Mouse (Mus musculus): Measurements from ENCODE around the gene Ankrd33b. TPM values are rescaled to one million over a fixed set of nuclear protein-coding genes. Genes with fewer than 3 reads are reported as not detected.

Gene Ankrd33b
- polyA plus RNA-seq, 1 experiment = 4.0 TPM

DNA sequence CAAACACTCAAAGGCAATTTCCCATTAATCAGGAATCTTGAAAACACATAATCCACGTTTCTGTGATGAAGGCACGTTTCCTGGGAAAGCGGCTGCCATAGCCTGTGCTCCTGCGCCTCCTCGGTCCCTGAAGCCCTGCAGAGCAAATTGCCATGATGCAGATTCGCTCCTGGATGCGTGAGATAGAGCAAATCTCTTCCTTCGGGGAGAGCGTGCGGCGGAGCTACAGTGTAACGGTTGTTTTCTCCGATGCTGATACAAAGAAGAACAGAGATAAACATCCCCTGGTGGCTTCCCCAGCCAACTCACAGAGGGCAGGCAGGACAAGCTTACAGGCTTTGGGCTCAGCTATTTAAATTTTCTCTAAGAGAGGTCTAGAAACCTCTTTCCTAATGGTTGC, 85.7 kb downstream of the Ankrd33b start:
- H3K27ac ChIP-seq (ENCODE audit: insufficient read depth, low read length) = no peak overlapping the region
- no peaks in the 10 kb centered on the region for H3K27me3 ChIP-seq (ENCODE audit: control insufficient read depth, insufficient read depth, low read length)
- 90% methylated on average over 13 of the region's 13 CpGs for WGBS
- TF ChIP-seq POLR2A (IDR thresholded peaks at IDR 0.05; ENCODE audit: borderline replicate concordance, insufficient read depth, low read length) (no peak), CTCF (IDR thresholded peaks at IDR 0.05; ENCODE audit: borderline replicate concordance, insufficient read depth, low read depth, low read length) (no peak)
- 0 out of 2 replicates have a peak, but pooled peaks cover 2% of the 10 kb centered on the region for H3K4me1 ChIP-seq (ENCODE audit: control insufficient read depth, insufficient read depth, low read length)
- no peak overlapping the region for H3K4me3 ChIP-seq (replicated peaks; ENCODE audit: insufficient read depth, low read depth, low read length)
- DNase-seq = no peak

DNA sequence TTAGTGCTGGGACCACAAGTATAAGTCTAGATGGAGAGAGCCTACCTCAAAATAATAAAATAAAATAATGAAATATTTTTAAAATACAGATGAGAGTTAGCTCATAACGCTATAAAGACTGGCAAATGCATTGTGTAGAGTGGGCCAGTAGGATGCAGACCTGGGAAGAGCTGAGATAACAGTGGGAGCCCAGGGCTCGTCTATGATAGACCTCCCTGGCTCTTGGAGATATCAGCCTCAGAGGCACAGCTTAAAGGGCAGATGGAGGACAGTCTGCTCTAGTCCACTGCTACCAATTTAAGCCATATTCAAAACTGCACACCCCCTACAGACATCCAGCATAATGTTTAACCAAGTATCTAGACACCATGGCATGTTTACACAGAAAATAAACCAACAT, 86.8 kb downstream of the Ankrd33b start:
- 68% methylated on average over 2 of the region's 2 CpGs for WGBS
- H3K27me3 ChIP-seq (ENCODE audit: control insufficient read depth, insufficient read depth, low read length) = no peaks in the 10 kb centered on the region
- H3K27ac ChIP-seq (ENCODE audit: insufficient read depth, low read length) = no peak overlapping the region
- DNase-seq = no peak
- no peak for TF ChIP-seq POLR2A (IDR thresholded peaks at IDR 0.05; ENCODE audit: borderline replicate concordance, insufficient read depth, low read length)
- no peak for TF ChIP-seq CTCF (IDR thresholded peaks at IDR 0.05; ENCODE audit: borderline replicate concordance, insufficient read depth, low read depth, low read length)
- H3K4me3 ChIP-seq (replicated peaks; ENCODE audit: insufficient read depth, low read depth, low read length) = no peak overlapping the region
- 0 out of 2 replicates have a peak, but pooled peaks cover 2% of the 10 kb centered on the region for H3K4me1 ChIP-seq (ENCODE audit: control insufficient read depth, insufficient read depth, low read length)

GRCm38 (mm10) chr15:31280059-31280458, 87.5 kb downstream of the Ankrd33b start:
- 93% methylated on average over 5 of the region's 5 CpGs for WGBS

DNA sequence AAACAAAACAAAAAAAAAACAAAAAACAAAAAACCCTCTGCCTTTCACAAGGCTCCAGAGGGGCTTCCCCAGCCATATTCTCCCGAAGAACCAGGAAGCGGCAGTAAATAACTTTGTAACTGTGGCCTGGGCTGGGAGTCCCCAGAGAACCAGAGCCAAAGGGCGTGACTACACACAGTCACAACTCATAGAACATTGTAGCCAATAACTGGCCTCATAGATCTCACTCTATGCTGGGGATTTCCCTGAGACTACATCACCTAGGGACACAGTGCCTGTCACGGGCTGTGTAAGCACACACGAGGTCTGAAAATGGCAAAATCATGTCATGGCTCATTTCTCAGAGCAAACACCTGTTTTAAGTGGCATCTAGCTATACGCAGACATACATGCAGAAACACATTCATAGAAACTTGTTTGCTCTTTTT, 87.9 kb downstream of the Ankrd33b start:
- Histone ChIP-seq H3K27ac (ENCODE audit: insufficient read depth, low read length) (no peak overlapping the region), H3K4me3 (replicated peaks; ENCODE audit: insufficient read depth, low read depth, low read length) (no peak overlapping the region)

More at GRCm38 (mm10) chr15:31280059-31280458, 87.5 kb downstream of the Ankrd33b start:
- Histone ChIP-seq H3K4me3 (replicated peaks; ENCODE audit: insufficient read depth, low read depth, low read length) (no peak overlapping the region), H3K27ac (ENCODE audit: insufficient read depth, low read length) (no peak overlapping the region), H3K27me3 (ENCODE audit: control insufficient read depth, insufficient read depth, low read length) (no peaks in the 10 kb centered on the region), H3K4me1 (ENCODE audit: control insufficient read depth, insufficient read depth, low read length) (0 out of 2 replicates have a peak, but pooled peaks cover under 1% of the 10 kb centered on the region)
- no peak for TF ChIP-seq POLR2A (IDR thresholded peaks at IDR 0.05; ENCODE audit: borderline replicate concordance, insufficient read depth, low read length)
- TF ChIP-seq CTCF (IDR thresholded peaks at IDR 0.05; ENCODE audit: borderline replicate concordance, insufficient read depth, low read depth, low read length) = no peak
- DNase-seq = no peak

GRCm38 (mm10) chr15:31279120-31279519, 88.4 kb downstream of the Ankrd33b start:
- no peak for TF ChIP-seq POLR2A (IDR thresholded peaks at IDR 0.05; ENCODE audit: borderline replicate concordance, insufficient read depth, low read length)
- no peak for TF ChIP-seq CTCF (IDR thresholded peaks at IDR 0.05; ENCODE audit: borderline replicate concordance, insufficient read depth, low read depth, low read length)
- Histone ChIP-seq H3K27ac (ENCODE audit: insufficient read depth, low read length) (no peak overlapping the region), H3K27me3 (ENCODE audit: control insufficient read depth, insufficient read depth, low read length) (no peaks in the 10 kb centered on the region), H3K4me1 (ENCODE audit: control insufficient read depth, insufficient read depth, low read length) (no peaks in the 10 kb centered on the region), H3K4me3 (replicated peaks; ENCODE audit: insufficient read depth, low read depth, low read length) (no peak overlapping the region)
- WGBS = 77% methylated on average over 2 of the region's 2 CpGs
- DNase-seq = no peak

More for the DNA sequence above, 87.9 kb downstream of the Ankrd33b start:
- Histone ChIP-seq H3K4me1 (ENCODE audit: control insufficient read depth, insufficient read depth, low read length) (no peaks in the 10 kb centered on the region), H3K27me3 (ENCODE audit: control insufficient read depth, insufficient read depth, low read length) (no peaks in the 10 kb centered on the region)
- no peak for DNase-seq
- 90% methylated on average over 6 of the region's 6 CpGs for WGBS
- TF ChIP-seq POLR2A (IDR thresholded peaks at IDR 0.05; ENCODE audit: borderline replicate concordance, insufficient read depth, low read length) = no peak
- no peak for TF ChIP-seq CTCF (IDR thresholded peaks at IDR 0.05; ENCODE audit: borderline replicate concordance, insufficient read depth, low read depth, low read length)

DNA sequence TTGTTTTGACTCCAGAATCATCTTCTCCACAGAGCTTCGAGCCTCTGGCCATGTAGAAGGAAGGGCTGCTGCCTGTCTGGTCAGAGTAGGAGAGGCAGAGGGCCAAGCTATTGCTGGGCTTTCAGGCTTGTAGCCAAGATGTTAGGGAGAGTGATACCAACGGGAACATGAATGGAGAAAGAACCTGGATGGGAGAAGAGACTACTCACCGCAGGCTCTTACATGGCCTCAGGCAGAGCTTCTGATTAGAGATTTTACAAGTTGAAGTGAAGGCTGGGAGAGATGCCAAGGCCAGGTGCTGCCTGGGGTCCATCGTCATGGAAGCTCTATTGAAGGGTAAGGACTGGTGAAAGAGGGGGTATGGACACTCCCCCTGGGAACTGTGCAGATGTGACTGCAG, 89.4 kb downstream of the Ankrd33b start:
- no peaks in the 10 kb centered on the region for H3K4me1 ChIP-seq (ENCODE audit: control insufficient read depth, insufficient read depth, low read length)

GRCm38 (mm10) chr15:31273509-31273908, 94.0 kb downstream of the Ankrd33b start:
- no peak for TF ChIP-seq POLR2A (IDR thresholded peaks at IDR 0.05; ENCODE audit: borderline replicate concordance, insufficient read depth, low read length)
- WGBS = 85% methylated on average over 10 of the region's 10 CpGs
- no peak overlapping the region for H3K4me3 ChIP-seq (replicated peaks; ENCODE audit: insufficient read depth, low read depth, low read length)

More for the DNA sequence above, 89.4 kb downstream of the Ankrd33b start:
- Histone ChIP-seq H3K27me3 (ENCODE audit: control insufficient read depth, insufficient read depth, low read length) (no peaks in the 10 kb centered on the region), H3K27ac (ENCODE audit: insufficient read depth, low read length) (no peak overlapping the region), H3K4me3 (replicated peaks; ENCODE audit: insufficient read depth, low read depth, low read length) (no peak overlapping the region)
- TF ChIP-seq POLR2A (IDR thresholded peaks at IDR 0.05; ENCODE audit: borderline replicate concordance, insufficient read depth, low read length) = no peak
- no peak for TF ChIP-seq CTCF (IDR thresholded peaks at IDR 0.05; ENCODE audit: borderline replicate concordance, insufficient read depth, low read depth, low read length)
- WGBS = 17% methylated on average over 4 of the region's 4 CpGs
- DNase-seq = no peak

DNA sequence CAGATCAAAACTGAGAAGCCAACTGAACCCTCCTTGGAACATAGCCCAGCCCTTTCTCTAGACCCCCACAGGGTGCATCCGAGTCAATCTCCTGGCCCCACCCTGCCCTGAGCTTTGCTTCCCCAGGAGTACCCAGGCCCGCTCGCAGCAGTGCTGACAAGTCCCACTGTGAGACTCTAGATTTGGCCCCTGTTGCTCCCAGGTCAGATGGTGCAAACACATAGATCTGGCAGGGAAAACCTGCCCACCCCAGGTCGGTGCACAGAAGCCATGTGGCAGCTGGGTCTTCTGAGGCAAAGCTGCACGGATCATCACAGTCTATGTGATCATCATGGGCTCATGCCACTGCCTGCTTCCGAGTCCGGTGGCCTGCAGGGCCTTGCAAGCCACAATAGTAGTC, 94.8 kb downstream of the Ankrd33b start:
- TF ChIP-seq POLR2A (IDR thresholded peaks at IDR 0.05; ENCODE audit: borderline replicate concordance, insufficient read depth, low read length) = no peak
- TF ChIP-seq CTCF (IDR thresholded peaks at IDR 0.05; ENCODE audit: borderline replicate concordance, insufficient read depth, low read depth, low read length) = no peak
- H3K4me3 ChIP-seq (replicated peaks; ENCODE audit: insufficient read depth, low read depth, low read length) = no peak overlapping the region
- no peaks in the 10 kb centered on the region for H3K27me3 ChIP-seq (ENCODE audit: control insufficient read depth, insufficient read depth, low read length)
- DNase-seq = peak in 1 of 2 experiments; percentile 43
- H3K4me1 ChIP-seq (ENCODE audit: control insufficient read depth, insufficient read depth, low read length) = peaks cover 3% of the 10 kb centered on the region; the same call in 1 of the 2 replicates
- no peak overlapping the region for H3K27ac ChIP-seq (ENCODE audit: insufficient read depth, low read length)
- WGBS = 12% methylated on average over 7 of the region's 7 CpGs

More at GRCm38 (mm10) chr15:31273509-31273908, 94.0 kb downstream of the Ankrd33b start:
- H3K4me1 ChIP-seq (ENCODE audit: control insufficient read depth, insufficient read depth, low read length) = peaks cover 3% of the 10 kb centered on the region; the same call in 1 of the 2 replicates
- DNase-seq = no peak
- no peaks in the 10 kb centered on the region for H3K27me3 ChIP-seq (ENCODE audit: control insufficient read depth, insufficient read depth, low read length)
- H3K27ac ChIP-seq (ENCODE audit: insufficient read depth, low read length) = no peak overlapping the region

Data from cerebellum, adult 2 months (tissue).